Mouse (Mus musculus) heart, embryonic 14.5 days (tissue): Measurements from ENCODE around the gene Aplp1. TPM values are rescaled to one million over a fixed set of nuclear protein-coding genes. Genes with fewer than 3 reads are reported as not detected.
"Not testable (repeated sequence)": the region's sequence is repeated elsewhere in the genome, so short reads cannot be mapped to it uniquely, and the experiment has no call there.

Experiments
- ATAC-seq: fragments of 200-750 bp; cut with Nextera tagmentation; 2 replicates; pipeline ENCODE4 v1.8.0; 2017; ENCODE audit warnings: low read depth, moderate TSS enrichment; ENCODE audit not compliant: insufficient number of reproducible peaks, insufficient read depth, low FRiP score
- H3K27ac ChIP-seq, 2 experiments: fragments of 200-500 bp in 1 of 2; fragments of 300-500 bp in 1 of 2; sonication (generic) in 1 of 2; replicated peaks in 1 of 2; 2 replicates each; pipeline ENCODE4 v1.5.1; 2012 to 2014; ENCODE audit warnings: low read depth in 2 of 2, low read length in 2 of 2, control low read depth in 1 of 2, mild to moderate bottlenecking in 1 of 2, mixed read lengths in 1 of 2; ENCODE audit not compliant: control insufficient read depth in 1 of 2, insufficient read depth in 1 of 2
- H3K27me3 ChIP-seq: fragments of 300-500 bp; sonication (generic); 2 replicates; pipeline ENCODE4 v1.6.1; 2014; ENCODE audit warnings: mild to moderate bottlenecking, low read length, control low read depth; ENCODE audit not compliant: control insufficient read depth, insufficient read depth
- H3K36me3 ChIP-seq: fragments of 300-500 bp; sonication (generic); 2 replicates; pipeline ENCODE4 v1.6.1; 2014; ENCODE audit warnings: mild to moderate bottlenecking, control low read depth, low read length, mixed read lengths; ENCODE audit not compliant: control insufficient read depth, insufficient read depth
- H3K4me1 ChIP-seq, 2 experiments: fragments of 200-500 bp in 1 of 2; fragments of 300-500 bp in 1 of 2; sonication (generic) in 1 of 2; 2 replicates each; pipeline ENCODE4 v1.6.1; 2012 to 2014; ENCODE audit warnings: low read length in 2 of 2, control low read depth in 1 of 2, mixed read lengths in 1 of 2; ENCODE audit not compliant: control insufficient read depth in 2 of 2, insufficient read depth in 2 of 2
- H3K4me2 ChIP-seq: fragments of 300-500 bp; sonication (generic); 2 replicates; pipeline ENCODE4 v1.6.1; 2014; ENCODE audit warnings: mild to moderate bottlenecking, low read length
- H3K4me3 ChIP-seq, 2 experiments: fragments of 200-500 bp in 1 of 2; fragments of 300-500 bp in 1 of 2; sonication (generic) in 1 of 2; 2 replicates each; pipeline ENCODE4 v1.5.1; 2012 to 2014; ENCODE audit warnings: low read length in 2 of 2, mild to moderate bottlenecking in 2 of 2, control low read depth in 1 of 2, low read depth in 1 of 2, moderate library complexity in 1 of 2; ENCODE audit not compliant: control insufficient read depth in 1 of 2, insufficient read depth in 1 of 2
- H3K9ac ChIP-seq: fragments of 300-500 bp; sonication (generic); 2 replicates; pipeline ENCODE4 v1.6.1; 2014; ENCODE audit warnings: mild to moderate bottlenecking, low read length
- H3K9me3 ChIP-seq: fragments of 300-500 bp; sonication (generic); 2 replicates; pipeline ENCODE4 v1.6.1; 2016; ENCODE audit warnings: low read length, control low read depth; ENCODE audit not compliant: control insufficient read depth
- WGBS: fragments of 180-500 bp; shearing (Covaris S2); extraction: QIAGEN DNeasy Blood & Tissue Kit; methylation state at CpG from one replicate; pipeline ENCODE4 v1.1.7; 2014; 5-methylcytosine and 5-hydroxymethylcytosine counted together
- polyA plus RNA-seq: library from polyadenylated mRNA; unstranded; fragments of >200 nt; fragmentation: Nextera tagmentation; extraction: Ambion mirVana; gene quantifications from 2 replicates; pipeline ENCODE4 v1.2.1, GENCODE M21; 2014

The Aplp1 gene
- polyA plus RNA-seq, 1 experiment from 2014 or later: 21.2 TPM

DNA sequence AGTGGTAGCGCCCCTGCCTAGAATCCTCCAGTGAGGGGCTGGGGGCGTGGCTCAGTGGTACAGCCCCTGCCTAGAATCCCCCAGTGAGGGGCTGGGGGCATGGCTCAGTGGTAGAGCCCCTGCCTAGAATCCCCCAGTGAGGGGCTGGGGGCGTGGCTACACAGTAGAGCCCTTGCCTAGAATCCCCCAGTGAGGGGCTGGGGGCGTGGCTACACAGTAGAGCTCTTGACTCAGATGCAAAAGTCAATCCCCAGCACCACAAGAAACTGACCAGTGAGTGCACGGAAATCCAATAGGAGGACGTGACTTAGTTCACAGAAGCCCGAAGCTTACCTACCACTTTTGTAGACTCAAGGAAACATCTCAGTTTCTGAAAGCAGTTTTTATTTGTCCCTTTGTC lies 30.8 kb upstream of the Aplp1 start:
- H3K9ac ChIP-seq, H3K27ac ChIP-seq, H3K9me3 ChIP-seq, ATAC-seq, H3K4me2 ChIP-seq, H3K4me1 ChIP-seq, H3K4me3 ChIP-seq, H3K27me3 ChIP-seq, H3K36me3 ChIP-seq: not testable (repeated sequence)
- 79% methylated on average over 7 of the region's 7 CpGs for WGBS

- Histone ChIP-seq H3K9me3 (0 out of 2 replicates have a peak, but pooled peaks cover 3% of the 10 kb centered on the region), H3K27ac (no peak overlapping the region), H3K4me1 (no peaks in the 10 kb centered on the region), H3K36me3 (no peaks in the 10 kb centered on the region), H3K27me3 (peaks cover 7% of the 10 kb centered on the region), H3K9ac (no peak overlapping the region), H3K4me3 (no peak overlapping the region), H3K4me2 (no peak overlapping the region)
- ATAC-seq: no peak
- 56% methylated on average over 4 of the region's 4 CpGs for WGBS
Observed at GRCm38 (mm10) chr7:30474999-30475398, 29.7 kb upstream of the Aplp1 start.

DNA sequence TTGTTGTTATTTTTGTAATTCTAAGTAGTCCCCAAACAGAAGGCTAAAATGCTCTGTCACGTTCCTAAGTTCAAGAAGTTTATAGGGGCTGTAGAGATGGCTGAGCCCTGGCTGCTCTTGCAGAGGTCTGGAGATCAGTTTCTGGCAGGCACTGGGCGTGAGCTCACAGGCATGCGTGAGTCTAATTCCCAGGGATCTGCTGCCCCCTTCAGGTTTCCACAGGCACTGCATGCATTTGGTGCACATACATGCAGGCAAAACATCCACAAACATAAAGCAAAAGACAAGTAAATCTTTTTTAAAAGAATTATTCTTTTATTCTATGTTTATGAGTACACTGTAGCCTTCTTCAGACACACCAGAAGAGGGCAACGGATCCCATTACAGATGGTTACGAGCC lies 27.1 kb upstream of the Aplp1 start:
- Histone ChIP-seq H3K9me3 (0 out of 2 replicates have a peak, but pooled peaks cover 3% of the 10 kb centered on the region), H3K4me1 (no peaks in the 10 kb centered on the region; a peak in 1 of 4 replicates), H3K4me3 (no peak overlapping the region), H3K4me2 (no peak overlapping the region), H3K9ac (no peak overlapping the region), H3K27ac (no peak overlapping the region), H3K27me3 (peaks cover 11% of the 10 kb centered on the region), H3K36me3 (no peaks in the 10 kb centered on the region)
- 45% methylated on average over 5 of the region's 5 CpGs for WGBS
- ATAC-seq: no peak

- H3K9ac ChIP-seq: no peak overlapping the region
- no peak for ATAC-seq
- H3K36me3 ChIP-seq: no peaks in the 10 kb centered on the region
- H3K4me3 ChIP-seq: no peak overlapping the region
- 13% methylated on average over 6 of the region's 6 CpGs for WGBS
- peaks cover 80% of the 10 kb centered on the region for H3K27me3 ChIP-seq
- no peak overlapping the region for H3K4me2 ChIP-seq
- no peak overlapping the region for H3K27ac ChIP-seq
- no peaks in the 10 kb centered on the region for H3K9me3 ChIP-seq
- peaks cover 0 to 2% of the 10 kb centered on the region in 2 experiments; a peak in 1 of 4 replicates for H3K4me1 ChIP-seq
Observed at GRCm38 (mm10) chr7:30464816-30465300, 19.5 kb upstream of the Aplp1 start.

DNA sequence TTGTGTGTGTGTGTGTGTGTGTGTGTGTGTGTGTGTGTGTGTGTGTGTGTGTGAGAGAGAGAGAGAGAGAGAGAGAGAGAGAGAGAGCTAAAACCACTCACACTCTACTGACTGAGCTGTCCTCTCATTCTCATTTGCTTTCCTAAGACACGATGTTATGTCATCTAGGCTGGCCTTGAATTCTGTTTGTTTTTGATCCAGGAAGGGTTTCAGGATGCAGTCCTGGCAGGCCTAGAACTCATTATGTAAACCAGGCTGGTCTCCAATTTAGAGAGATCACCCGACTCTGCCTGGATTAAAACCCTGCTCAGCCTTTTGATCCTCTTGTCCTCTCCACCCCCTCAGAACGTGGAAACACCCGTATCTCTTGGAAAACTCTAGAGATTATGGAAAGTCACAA lies 18.7 kb upstream of the Aplp1 start:
- peaks cover 88% of the 10 kb centered on the region for H3K27me3 ChIP-seq
- H3K9ac ChIP-seq: no peak overlapping the region
- H3K27ac ChIP-seq: no peak overlapping the region
- H3K36me3 ChIP-seq: no peaks in the 10 kb centered on the region
- H3K4me3 ChIP-seq: no peak overlapping the region
- H3K9me3 ChIP-seq: no peaks in the 10 kb centered on the region
- no peak overlapping the region for H3K4me2 ChIP-seq
- ATAC-seq: no peak
- H3K4me1 ChIP-seq: peaks cover 0 to 2% of the 10 kb centered on the region in 2 experiments; a peak in 1 of 4 replicates
- 31% methylated on average over 4 of the region's 4 CpGs for WGBS

GRCm38 (mm10) chr7:30463568-30463967 lies 18.2 kb upstream of the Aplp1 start:
- 32% methylated on average over 7 of the region's 7 CpGs for WGBS
- no peak for ATAC-seq
- H3K4me3 ChIP-seq: no peak overlapping the region

DNA sequence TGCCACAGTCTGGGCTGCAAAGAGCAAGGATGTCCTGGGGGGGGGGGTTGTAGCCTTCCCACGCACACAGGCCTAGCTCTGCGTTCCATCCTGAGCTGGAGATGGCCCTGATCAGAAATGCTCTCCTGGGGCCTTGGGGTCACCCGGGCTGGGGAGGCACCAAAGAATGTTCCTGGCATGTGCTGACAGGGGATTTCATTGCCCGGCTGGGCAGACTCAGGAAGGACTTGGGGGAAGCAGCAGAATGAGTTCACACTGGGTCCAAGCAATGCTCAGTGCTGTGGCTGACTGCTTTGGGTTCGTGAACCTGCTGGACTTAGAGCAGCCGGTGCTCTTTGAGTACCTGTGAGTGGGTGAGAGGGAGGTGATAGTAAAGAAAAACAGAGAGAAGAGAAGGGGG lies 14.1 kb upstream of the Aplp1 start:
- H3K4me3 ChIP-seq: no peak overlapping the region
- H3K4me2 ChIP-seq: no peak overlapping the region
- WGBS: 31% methylated on average over 6 of the region's 6 CpGs
- H3K27ac ChIP-seq: no peak overlapping the region
- no peaks in the 10 kb centered on the region for H3K36me3 ChIP-seq
- no peaks in the 10 kb centered on the region; a peak in 1 of 4 replicates for H3K4me1 ChIP-seq
- ATAC-seq: no peak
- H3K9me3 ChIP-seq: no peaks in the 10 kb centered on the region
- peaks cover 93% of the 10 kb centered on the region for H3K27me3 ChIP-seq
- no peak overlapping the region for H3K9ac ChIP-seq

More at GRCm38 (mm10) chr7:30463568-30463967, 18.2 kb upstream of the Aplp1 start:
- no peaks in the 10 kb centered on the region for H3K36me3 ChIP-seq
- H3K27ac ChIP-seq: no peak overlapping the region
- H3K9me3 ChIP-seq: no peaks in the 10 kb centered on the region
- H3K4me2 ChIP-seq: no peak overlapping the region
- H3K4me1 ChIP-seq: peaks cover 0 to 2% of the 10 kb centered on the region in 2 experiments; a peak in 1 of 4 replicates
- peaks cover 92% of the 10 kb centered on the region for H3K27me3 ChIP-seq
- H3K9ac ChIP-seq: no peak overlapping the region
